Mouse (Mus musculus) liver, postnatal 0 days (tissue): Measurements from ENCODE around the gene Rab11fip4.

ENCODE experiments used
- CTCF ChIP-seq: sonication (generic); IDR thresholded peaks from 2 replicates; pipeline ENCODE4 v1.5.1; 2016; ENCODE audit warnings: antibody characterized with exemption, low read depth
- EP300 ChIP-seq: IDR thresholded peaks from 2 replicates; pipeline ENCODE4 v1.6.1; 2016; ENCODE audit warnings: antibody characterized with exemption, low read depth, mild to moderate bottlenecking

DNA sequence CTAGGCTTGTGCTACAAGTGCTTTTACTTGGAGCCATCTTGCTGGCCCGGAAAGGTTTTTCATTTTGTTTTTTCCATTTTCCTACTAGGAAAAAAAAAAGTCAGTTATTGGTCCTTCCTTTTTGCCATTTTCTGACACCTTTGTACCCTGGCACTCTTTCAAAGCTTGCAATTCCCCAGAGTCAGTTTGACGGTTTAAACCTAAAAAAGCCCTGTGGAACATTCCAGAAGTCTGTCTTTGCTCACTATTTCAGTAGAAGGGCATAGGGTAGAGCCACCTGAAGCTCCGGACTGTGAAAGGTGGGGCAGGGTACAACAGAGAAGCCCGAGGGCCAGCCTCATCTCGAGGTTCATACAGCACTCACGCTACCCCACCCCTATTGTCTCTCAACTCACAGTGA, 134.0 kb downstream of the Rab11fip4 start:
- TF ChIP-seq CTCF (no peak), EP300 (no peak)
